Mouse (Mus musculus) brain, adult 2 months (tissue): ENCODE data around the gene 3830403N18Rik.
"Not testable (repeated sequence)": the region's sequence is repeated elsewhere in the genome, so short reads cannot be mapped to it uniquely, and the experiment has no call there.

Experiments
- DNase-seq: peaks from one replicate; pipeline ENCODE4 v3.0.0; 2011; ENCODE audit warnings: low read depth, low spot score

3830403N18Rik gene

DNA sequence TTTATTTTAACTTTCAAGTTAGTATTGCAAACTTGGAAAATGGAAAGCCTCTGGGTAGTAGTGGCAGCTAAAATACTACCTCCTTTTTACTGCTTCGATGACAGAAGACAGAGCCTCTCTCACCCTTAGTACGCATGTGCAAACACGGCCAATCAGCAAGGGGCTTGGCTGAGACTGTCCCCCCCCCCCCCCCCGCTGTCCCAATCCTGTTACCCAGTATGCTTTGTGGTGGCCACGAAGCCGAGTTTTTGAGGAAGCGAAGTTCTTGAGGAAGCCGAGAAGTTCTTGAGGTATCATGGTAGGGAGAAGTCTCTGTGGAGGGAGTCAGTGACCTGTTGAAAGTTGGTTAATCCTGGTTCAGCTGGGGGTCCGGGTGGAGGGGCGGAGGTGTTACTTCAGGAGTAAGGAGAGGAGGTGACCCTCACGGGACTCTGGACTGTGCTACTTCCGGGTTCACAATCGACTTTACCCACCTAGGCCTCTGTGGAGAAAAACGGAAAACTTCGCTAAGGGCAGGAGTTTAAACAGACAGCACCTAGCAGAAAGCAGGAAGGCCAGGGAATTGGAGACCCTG lies at the start of gene 3830403N18Rik:
TSS of gene 3830403N18Rik (plus strand) at position 237 of the 574 bp plus-strand sequence.
- DNase-seq, result not testable (repeated sequence)

DNA sequence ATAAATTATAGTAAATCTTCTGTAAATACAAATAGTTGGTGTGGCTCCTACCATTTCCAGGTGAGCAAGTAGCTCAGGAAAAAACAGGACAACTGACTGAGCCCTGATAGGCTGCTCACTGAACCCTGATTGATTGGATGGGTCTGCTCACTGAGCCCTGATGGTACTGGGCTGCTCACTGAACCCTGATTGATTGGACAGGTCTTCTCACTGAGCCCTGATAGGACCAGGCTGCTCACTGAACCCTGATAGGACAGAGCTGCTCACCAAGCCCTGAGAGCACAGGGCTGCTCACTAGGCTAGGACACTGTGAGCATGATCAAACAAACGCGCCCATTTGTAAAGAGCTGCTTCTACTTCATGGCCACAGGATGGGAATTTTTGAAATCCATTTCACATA lies 15.0 kb downstream of the 3830403N18Rik start:
- DNase-seq, result no peak

DNA sequence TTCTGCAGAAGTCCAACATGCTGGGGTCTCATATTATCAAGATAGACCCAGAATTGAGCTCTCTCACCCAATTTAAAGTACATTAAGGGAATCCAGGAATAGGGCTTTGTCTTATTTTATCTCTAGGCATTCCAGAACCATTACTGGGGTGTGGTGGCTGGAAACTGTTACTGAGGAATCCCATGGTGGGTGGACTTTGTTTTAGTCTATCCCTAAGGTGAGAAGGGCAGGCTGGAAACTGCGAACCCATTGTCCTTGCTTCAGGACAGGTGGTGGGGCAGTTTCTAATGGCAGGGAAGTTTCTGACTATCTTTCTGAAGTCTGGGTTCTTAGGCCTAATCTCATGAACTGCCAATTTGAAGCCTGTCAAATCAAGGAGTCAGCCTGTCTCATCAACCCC lies 50.1 kb downstream of the 3830403N18Rik start:
- not testable (repeated sequence) for DNase-seq
